Mouse (Mus musculus): Measurements from ENCODE around the gene A230050P20Rik. TPM values are rescaled to one million over a fixed set of nuclear protein-coding genes. Genes with fewer than 3 reads are reported as not detected.

Gene A230050P20Rik
- polyA plus RNA-seq (2015; fragmentation: Nextera tagmentation; extraction: Ambion mirVana) = 11.0 and 14.0 TPM in 2 replicates

DNA sequence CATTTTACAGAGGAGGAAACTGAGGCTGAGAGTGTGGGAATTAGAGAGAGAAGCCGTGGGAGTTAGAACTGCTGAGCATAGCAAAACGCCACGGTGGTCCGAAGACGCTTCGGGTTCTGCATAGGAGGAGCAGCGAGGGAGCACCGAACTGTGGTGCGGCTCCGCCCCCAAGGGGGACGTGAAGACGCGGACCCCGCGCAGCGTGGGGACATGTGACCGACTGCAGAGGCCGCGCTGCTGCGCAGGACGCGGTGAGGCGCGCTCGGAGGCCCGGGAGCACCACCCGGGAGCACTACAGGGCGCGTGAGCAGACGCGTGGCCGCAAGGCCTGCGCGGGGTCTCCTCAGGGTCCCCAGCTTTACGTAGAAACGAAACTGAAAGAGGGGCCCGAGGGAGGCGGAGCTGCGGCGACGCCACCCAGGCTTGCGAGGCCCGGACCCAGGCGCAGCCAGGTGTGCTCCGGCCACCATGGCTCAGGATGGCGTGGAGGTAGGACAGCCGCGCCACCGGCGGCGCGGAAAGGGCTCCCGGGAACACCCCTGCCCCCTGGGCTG, at the start of gene A230050P20Rik:
Gene A230050P20Rik (plus strand): TSS at position 195 of the 554 bp plus-strand sequence.

DNA sequence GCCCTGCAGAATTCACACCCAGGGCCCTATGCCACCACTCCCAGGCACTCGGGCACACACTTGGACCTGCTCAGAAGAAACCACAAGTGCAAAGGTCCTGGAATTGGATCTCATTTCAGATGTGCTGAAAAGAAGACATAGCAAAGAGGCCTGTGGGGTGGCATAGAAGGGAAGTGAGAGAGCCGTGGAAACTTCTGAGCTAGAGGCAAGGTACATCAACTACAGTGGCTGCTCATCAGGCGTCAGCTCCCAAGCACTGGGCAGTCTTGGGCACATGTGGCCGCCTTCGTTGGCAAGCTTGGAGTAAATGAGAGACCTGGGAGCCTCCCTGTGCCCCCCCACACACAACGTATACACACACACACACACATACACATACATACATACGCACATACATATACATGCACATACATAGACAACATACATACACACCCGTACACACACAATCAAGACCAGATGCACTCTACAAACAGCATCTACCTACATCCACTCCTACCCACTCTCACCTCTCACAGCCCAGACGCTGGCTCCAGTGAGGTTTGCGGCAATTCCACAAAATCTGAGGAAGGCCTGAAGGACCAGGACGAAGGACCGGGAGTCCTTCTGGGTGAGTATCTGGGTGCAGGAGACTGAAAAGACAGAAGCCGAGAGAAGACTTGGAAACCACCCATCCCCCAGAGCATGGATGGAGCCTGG, 10.8 kb downstream of the A230050P20Rik start, which contains the start of gene Angptl6:
Gene Angptl6 (minus strand): TSS at position 631 of the 696 bp plus-strand sequence.

DNA sequence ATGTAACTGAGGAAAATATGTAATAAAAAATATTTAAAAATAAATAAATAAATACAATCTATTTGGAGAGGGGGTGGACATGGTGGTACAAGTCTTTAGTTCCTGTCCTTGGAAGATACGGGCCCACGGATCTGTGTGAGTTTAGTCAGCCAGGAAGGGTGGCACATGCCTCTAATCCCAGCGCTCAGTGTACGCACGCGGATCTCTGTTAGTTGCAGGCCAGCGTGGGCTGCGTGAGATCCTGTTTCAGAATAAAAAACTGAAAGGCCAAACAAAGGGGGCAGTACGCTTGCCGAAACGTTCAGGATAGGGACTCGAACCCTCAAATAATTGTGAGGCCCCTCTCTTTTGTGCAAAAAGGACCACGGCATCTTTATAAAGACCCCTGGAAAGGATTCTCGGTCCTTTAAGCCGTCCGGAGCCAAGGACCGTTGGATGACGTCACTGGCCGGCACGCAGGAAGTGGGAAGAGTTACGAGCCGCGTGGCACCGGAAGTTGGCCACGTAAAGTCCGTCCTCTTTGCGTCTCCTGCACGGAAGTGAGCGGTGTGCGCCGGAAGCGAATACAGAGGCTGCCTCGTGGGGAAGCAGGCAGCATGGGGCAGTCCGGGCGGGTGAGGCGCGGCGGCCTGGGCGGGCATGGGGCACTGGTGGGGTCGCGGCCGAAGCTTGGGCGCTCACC, 19.4 kb downstream of the A230050P20Rik start, which contains the start of gene Ppan:
Gene Ppan (plus strand): TSS at position 472 of the 682 bp plus-strand sequence.

DNA sequence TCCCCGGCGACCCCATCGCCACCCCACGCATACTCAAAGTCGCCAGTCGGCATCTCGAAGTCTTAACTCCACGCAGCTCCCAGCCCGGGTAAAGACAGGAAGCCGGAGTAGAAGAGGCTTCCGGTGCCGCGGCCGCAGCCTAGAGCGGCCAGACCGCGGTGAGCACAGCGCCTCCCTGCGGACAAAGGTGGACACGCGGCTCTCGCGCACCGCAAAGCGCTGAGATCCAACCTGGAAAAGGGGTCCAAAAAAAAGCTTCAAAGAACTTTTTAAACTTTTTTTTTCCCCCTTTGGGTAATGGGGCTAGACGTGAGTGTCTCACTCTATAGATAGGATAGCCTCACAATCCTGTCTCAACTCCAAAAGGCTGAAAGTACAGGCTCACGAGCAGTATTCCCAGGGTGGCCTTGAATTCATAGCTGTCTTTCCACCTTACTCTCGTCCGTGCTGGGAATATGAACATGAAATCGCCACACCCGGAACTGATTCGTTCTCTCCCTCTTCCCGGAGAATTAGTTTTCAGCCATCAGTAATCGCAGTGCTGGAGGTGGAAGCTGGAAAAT, 30.1 kb downstream of the A230050P20Rik start, which contains the start of gene Eif3g:
Gene Eif3g (minus strand): TSS at position 113 of the 563 bp plus-strand sequence.

Other genes with a start within 250 kb of the A230050P20Rik start
- gene Ubl5, start 225.8 kb upstream of the A230050P20Rik start, polyA plus RNA-seq (2015; fragmentation: Nextera tagmentation; extraction: Ambion mirVana) = 383 and 405 TPM in 2 replicates
- 8.8 and 10.0 TPM in 2 replicates for gene Fbxl12, start 223.9 kb upstream of the A230050P20Rik start, polyA plus RNA-seq (2015; fragmentation: Nextera tagmentation; extraction: Ambion mirVana)
- gene Pin1, start 216.5 kb upstream of the A230050P20Rik start, polyA plus RNA-seq (2015; fragmentation: Nextera tagmentation; extraction: Ambion mirVana) = 27.8 and 29.7 TPM in 2 replicates
- 0.12 and 0.34 TPM in 2 replicates for gene Olfm2, start 122.3 kb upstream of the A230050P20Rik start, polyA plus RNA-seq (2015; fragmentation: Nextera tagmentation; extraction: Ambion mirVana)
- gene Col5a3, start 53.6 kb upstream of the A230050P20Rik start, polyA plus RNA-seq (2015; fragmentation: Nextera tagmentation; extraction: Ambion mirVana) = 1.2 and 1.6 TPM in 2 replicates
- not detected in 2 replicates for gene Rdh8, start 50.1 kb upstream of the A230050P20Rik start, polyA plus RNA-seq (2015; fragmentation: Nextera tagmentation; extraction: Ambion mirVana)
- 1.3 and 1.5 TPM in 2 replicates for gene Angptl6, start 11.1 kb downstream of the A230050P20Rik start, polyA plus RNA-seq (2015; fragmentation: Nextera tagmentation; extraction: Ambion mirVana)
- 65.4 and 72.3 TPM in 2 replicates for gene Ppan, start 19.5 kb downstream of the A230050P20Rik start, polyA plus RNA-seq (2015; fragmentation: Nextera tagmentation; extraction: Ambion mirVana)
- gene Eif3g, start 30.0 kb downstream of the A230050P20Rik start, polyA plus RNA-seq (2015; fragmentation: Nextera tagmentation; extraction: Ambion mirVana) = 198 and 211 TPM in 2 replicates
- gene Dnmt1, start 91.2 kb downstream of the A230050P20Rik start, polyA plus RNA-seq (2015; fragmentation: Nextera tagmentation; extraction: Ambion mirVana) = 63.9 and 66.7 TPM in 2 replicates
- 6.7 and 8.2 TPM in 2 replicates for gene S1pr2, start 108.1 kb downstream of the A230050P20Rik start, polyA plus RNA-seq (2015; fragmentation: Nextera tagmentation; extraction: Ambion mirVana)
- gene Mrpl4, start 134.1 kb downstream of the A230050P20Rik start, polyA plus RNA-seq (2015; fragmentation: Nextera tagmentation; extraction: Ambion mirVana) = 77.0 and 79.0 TPM in 2 replicates
- gene Icam1, start 147.3 kb downstream of the A230050P20Rik start, polyA plus RNA-seq (2015; fragmentation: Nextera tagmentation; extraction: Ambion mirVana) = 10.4 and 13.8 TPM in 2 replicates
- 111 and 139 TPM in 2 replicates for gene Icam4, start 160.7 kb downstream of the A230050P20Rik start, polyA plus RNA-seq (2015; fragmentation: Nextera tagmentation; extraction: Ambion mirVana)
- gene Icam5, start 163.4 kb downstream of the A230050P20Rik start, polyA plus RNA-seq (2015; fragmentation: Nextera tagmentation; extraction: Ambion mirVana) = 0.27 and 0.35 TPM in 2 replicates
- 0.26 and 0.67 TPM in 2 replicates for gene Zglp1, start 198.5 kb downstream of the A230050P20Rik start, polyA plus RNA-seq (2015; fragmentation: Nextera tagmentation; extraction: Ambion mirVana)
- 0.17 and 0.23 TPM in 2 replicates for gene Gm49373, start 204.5 kb downstream of the A230050P20Rik start, polyA plus RNA-seq (2015; fragmentation: Nextera tagmentation; extraction: Ambion mirVana)
- gene Fdx1l, start 205.0 kb downstream of the A230050P20Rik start, polyA plus RNA-seq (2015; fragmentation: Nextera tagmentation; extraction: Ambion mirVana) = 41.2 and 44.7 TPM in 2 replicates
- 0.86 and 1.1 TPM in 2 replicates for gene Gm38431, start 223.4 kb downstream of the A230050P20Rik start, polyA plus RNA-seq (2015; fragmentation: Nextera tagmentation; extraction: Ambion mirVana)
- gene Raver1, start 223.4 kb downstream of the A230050P20Rik start, polyA plus RNA-seq (2015; fragmentation: Nextera tagmentation; extraction: Ambion mirVana) = 20.1 and 20.8 TPM in 2 replicates